Mouse (Mus musculus) natural killer cell, adult 2 months (primary cell): ENCODE results near the gene Plppr4.

Experiments
- DNase-seq, 2 experiments: peaks; one replicate each; pipeline ENCODE4 v3.0.0; 2022; ENCODE audit warnings: low spot score in 2 of 2

Plppr4 gene

DNA sequence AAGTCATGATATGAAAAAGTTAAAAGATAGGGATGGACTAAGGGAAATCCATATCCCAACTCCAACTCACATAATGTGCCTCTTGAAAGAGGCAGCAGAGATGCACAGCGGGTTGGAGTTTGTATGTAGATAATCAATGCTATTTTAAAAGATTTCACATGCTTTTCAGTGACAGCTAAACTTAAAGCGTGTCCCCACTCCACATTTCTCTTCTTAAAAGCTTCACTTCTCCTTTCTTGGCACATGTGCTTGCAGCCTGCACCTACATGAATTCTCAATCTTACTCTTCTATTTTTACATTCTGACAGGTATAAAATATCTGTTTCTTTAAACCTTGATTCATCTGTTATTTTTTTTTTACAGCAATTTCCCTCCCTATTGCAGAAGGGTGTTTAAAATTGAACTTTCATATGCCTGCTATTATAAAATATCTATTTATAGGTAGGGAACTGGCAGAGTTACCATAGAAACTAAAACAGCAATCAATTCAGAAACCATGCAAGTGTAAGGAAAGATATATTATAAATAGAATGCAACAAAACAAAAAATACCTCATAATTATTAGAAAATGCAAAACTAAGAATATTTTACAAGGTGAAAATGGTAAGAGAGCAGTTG lies 66.3 kb downstream of the Plppr4 start:
- DNase-seq: no peak
